Mouse (Mus musculus) embryonic facial prominence, embryonic 12.5 days (tissue): ENCODE measurements around the gene Pllp. TPM values are rescaled to one million over a fixed set of nuclear protein-coding genes. Genes with fewer than 3 reads are reported as not detected.

Source experiments
- ATAC-seq: fragments of 200-750 bp; cut with Nextera tagmentation; 2 replicates; pipeline ENCODE4 v1.8.0; 2017; ENCODE audit not compliant: insufficient number of reproducible peaks, insufficient read depth, low FRiP score, low TSS enrichment
- H3K27ac ChIP-seq: fragments of 300-500 bp; sonication (generic); 2 replicates; pipeline ENCODE4 v1.5.1; 2016; ENCODE audit warnings: mild to moderate bottlenecking
- H3K27me3 ChIP-seq: fragments of 300-500 bp; sonication (generic); 2 replicates; pipeline ENCODE4 v1.6.1; 2016; ENCODE audit warnings: mild to moderate bottlenecking, moderate library complexity
- H3K36me3 ChIP-seq: fragments of 300-500 bp; sonication (generic); 2 replicates; pipeline ENCODE4 v1.6.1; 2016; ENCODE audit warnings: mild to moderate bottlenecking
- H3K4me1 ChIP-seq: fragments of 300-500 bp; sonication (generic); 2 replicates; pipeline ENCODE4 v1.6.1; 2016
- H3K4me2 ChIP-seq: fragments of 300-500 bp; sonication (generic); replicated peaks from 2 replicates; pipeline ENCODE4 v1.6.1; 2016; ENCODE audit warnings: mild to moderate bottlenecking, moderate library complexity
- H3K4me3 ChIP-seq: fragments of 300-500 bp; sonication (generic); 2 replicates; pipeline ENCODE4 v1.5.1; 2016; ENCODE audit warnings: mild to moderate bottlenecking
- H3K9ac ChIP-seq: fragments of 300-500 bp; sonication (generic); 2 replicates; pipeline ENCODE4 v1.6.1; 2016; ENCODE audit warnings: mild to moderate bottlenecking, moderate library complexity
- H3K9me3 ChIP-seq: fragments of 300-500 bp; sonication (generic); 2 replicates; pipeline ENCODE4 v1.6.1; 2016; ENCODE audit warnings: mild to moderate bottlenecking, moderate library complexity
- WGBS: fragments of 180-500 bp; shearing (Covaris S2); methylation state at CpG from one replicate; pipeline ENCODE4 v1.1.7; 2016; 5-methylcytosine and 5-hydroxymethylcytosine counted together
- polyA plus RNA-seq: library from polyadenylated mRNA; unstranded; fragments of >200 nt; fragmentation: Nextera tagmentation; extraction: Ambion mirVana; gene quantifications from 2 replicates; pipeline ENCODE4 v1.2.1, GENCODE M21; 2016

Pllp gene
- polyA plus RNA-seq, 1 experiment from 2014 or later, result 2.3 TPM

- Histone ChIP-seq H3K9ac (no peak overlapping the region), H3K27ac (no peak overlapping the region), H3K4me1 (no peaks in the 10 kb centered on the region), H3K27me3 (no peaks in the 10 kb centered on the region), H3K9me3 (no peaks in the 10 kb centered on the region), H3K4me2 (no peak overlapping the region), H3K4me3 (no peak overlapping the region), H3K36me3 (peaks cover 70% of the 10 kb centered on the region)
- no peak for ATAC-seq
- WGBS, result 93% methylated on average over 2 of the region's 2 CpGs
Measured at GRCm38 (mm10) chr8:94641183-94641582, 54.9 kb downstream of the Pllp start.

- no peaks in the 10 kb centered on the region for H3K27me3 ChIP-seq
- H3K9ac ChIP-seq, result no peak overlapping the region
- no peaks in the 10 kb centered on the region for H3K9me3 ChIP-seq
- no peaks in the 10 kb centered on the region for H3K4me1 ChIP-seq
- H3K36me3 ChIP-seq, result peaks cover 76% of the 10 kb centered on the region
- H3K27ac ChIP-seq, result no peak overlapping the region
- no peak for ATAC-seq
- no peak overlapping the region for H3K4me3 ChIP-seq
- H3K4me2 ChIP-seq, result no peak overlapping the region
Measured at GRCm38 (mm10) chr8:94634211-94634610, 61.9 kb downstream of the Pllp start.

- Histone ChIP-seq H3K9ac (no peak overlapping the region), H3K4me2 (no peak overlapping the region), H3K27ac (no peak overlapping the region), H3K27me3 (no peaks in the 10 kb centered on the region), H3K4me1 (no peaks in the 10 kb centered on the region), H3K4me3 (no peak overlapping the region), H3K9me3 (no peaks in the 10 kb centered on the region), H3K36me3 (peaks cover 72% of the 10 kb centered on the region)
- ATAC-seq, result no peak
- WGBS, result 97% methylated on average over 2 of the region's 2 CpGs
Measured at GRCm38 (mm10) chr8:94633564-94634194, 62.4 kb downstream of the Pllp start.

Other genes starting within 250 kb of the Pllp start
- 10.6 and 11.2 TPM in 2 replicates for gene Cpne2, start 163.3 kb downstream of the Pllp start, polyA plus RNA-seq
- 51.1 and 52.0 TPM in 2 replicates for gene Rspry1, start 94.3 kb downstream of the Pllp start, polyA plus RNA-seq
- gene Fam192a, start 94.3 kb downstream of the Pllp start, polyA plus RNA-seq, result 77.8 and 81.0 TPM in 2 replicates
- 162 and 168 TPM in 2 replicates for gene Arl2bp, start 29.7 kb downstream of the Pllp start, polyA plus RNA-seq
- gene Ccl22, start 49.3 kb upstream of the Pllp start, polyA plus RNA-seq, result not detected in 2 replicates
- gene Cx3cl1, start 75.7 kb upstream of the Pllp start, polyA plus RNA-seq, result 4.6 and 5.3 TPM in 2 replicates
- gene Ccl17, start 114.2 kb upstream of the Pllp start, polyA plus RNA-seq, result not detected in 2 replicates
- 61.8 and 66.3 TPM in 2 replicates for gene Coq9, start 142.0 kb upstream of the Pllp start, polyA plus RNA-seq
- gene Ciapin1, start 142.1 kb upstream of the Pllp start, polyA plus RNA-seq, result 141 and 144 TPM in 2 replicates
- gene Polr2c, start 161.2 kb upstream of the Pllp start, polyA plus RNA-seq, result 145 and 154 TPM in 2 replicates
- 23.0 and 25.1 TPM in 2 replicates for gene Dok4, start 180.1 kb upstream of the Pllp start, polyA plus RNA-seq
- 51.5 and 51.9 TPM in 2 replicates for gene Ccdc102a, start 221.8 kb upstream of the Pllp start, polyA plus RNA-seq
- 0.05 TPM in 1 of 2 replicates, not detected in the other for gene Adgrg5, start 227.4 kb upstream of the Pllp start, polyA plus RNA-seq